Mouse (Mus musculus): ENCODE data around the gene Edc3.

Gene Edc3

DNA sequence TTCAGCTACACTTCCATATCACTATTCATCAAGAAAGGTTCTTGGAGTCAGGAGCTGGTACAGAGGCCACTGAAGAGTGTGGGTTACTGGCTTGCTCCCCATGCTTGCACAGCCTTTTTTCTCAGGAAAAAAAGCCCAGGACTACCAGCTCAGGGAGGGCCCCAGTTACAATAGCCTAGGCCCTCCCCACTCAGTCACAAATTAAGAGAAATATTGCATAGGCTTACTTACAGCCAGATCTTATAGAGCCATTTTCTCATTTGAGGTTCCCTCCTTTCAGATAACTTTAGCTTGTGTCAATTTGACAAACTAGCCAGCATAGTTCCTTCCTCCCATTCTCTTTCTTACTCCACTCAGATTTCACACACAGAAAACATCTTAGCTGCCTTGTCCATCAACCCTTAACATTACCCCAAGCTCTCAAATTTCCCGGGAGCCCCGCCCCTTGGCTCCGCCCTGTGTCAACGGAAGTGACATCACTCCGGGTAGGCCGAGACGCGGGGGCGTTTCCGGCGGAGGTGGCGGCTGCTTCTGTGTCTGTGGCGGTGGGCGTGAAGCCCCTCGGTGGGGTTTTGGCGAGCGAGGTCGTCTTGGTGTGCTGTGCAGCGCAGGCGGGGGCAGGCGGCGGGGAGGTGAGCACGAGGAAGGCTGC, at the start of gene Edc3:
Gene Edc3 (plus strand): TSS at position 473 of the 652 bp plus-strand sequence.
- DNase-seq (ENCODE audit: low spot score): peak; percentile 88

DNA sequence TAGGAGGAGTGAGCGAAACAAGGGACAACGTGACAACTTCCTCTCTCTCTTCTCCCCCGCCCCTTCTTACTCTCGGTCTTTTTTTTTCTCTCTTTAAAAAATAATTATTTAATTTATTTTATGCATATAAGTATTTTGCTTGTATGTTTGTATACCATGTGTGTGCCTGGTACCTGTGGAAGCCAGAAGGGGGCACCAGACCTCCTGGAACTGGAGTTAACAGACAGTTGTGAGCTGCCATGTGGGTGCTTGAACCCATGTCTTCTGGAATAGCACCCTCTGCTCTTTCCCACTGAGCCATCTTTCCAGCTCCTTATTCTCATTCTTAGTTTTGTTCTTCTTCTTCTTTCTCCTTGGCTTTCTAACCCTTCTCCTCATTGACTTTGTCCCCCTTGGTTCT, 49.4 kb upstream of the Edc3 start:
- DNase-seq (ENCODE audit: low spot score): no peak

DNA sequence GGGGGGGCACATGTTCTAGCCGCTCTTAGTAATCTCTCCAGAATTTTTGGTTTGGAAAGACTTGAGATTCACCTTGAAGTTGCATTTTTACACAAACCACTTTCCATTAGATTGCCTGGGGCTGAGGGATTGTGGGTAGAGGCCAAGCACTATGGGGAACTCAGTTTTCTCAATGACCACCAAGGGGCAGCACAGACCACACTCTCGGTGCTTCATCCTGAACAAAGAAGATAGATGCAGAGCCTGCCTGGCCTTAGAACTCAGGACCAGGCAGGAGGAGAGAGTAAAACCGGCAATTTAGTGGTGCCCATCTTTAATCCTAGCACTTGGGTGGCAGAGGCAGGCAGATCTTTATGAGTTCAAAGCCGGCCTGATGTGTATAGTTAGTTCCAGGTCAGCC, 48.6 kb upstream of the Edc3 start:
- peak; percentile 61 for DNase-seq (ENCODE audit: low spot score)

DNA sequence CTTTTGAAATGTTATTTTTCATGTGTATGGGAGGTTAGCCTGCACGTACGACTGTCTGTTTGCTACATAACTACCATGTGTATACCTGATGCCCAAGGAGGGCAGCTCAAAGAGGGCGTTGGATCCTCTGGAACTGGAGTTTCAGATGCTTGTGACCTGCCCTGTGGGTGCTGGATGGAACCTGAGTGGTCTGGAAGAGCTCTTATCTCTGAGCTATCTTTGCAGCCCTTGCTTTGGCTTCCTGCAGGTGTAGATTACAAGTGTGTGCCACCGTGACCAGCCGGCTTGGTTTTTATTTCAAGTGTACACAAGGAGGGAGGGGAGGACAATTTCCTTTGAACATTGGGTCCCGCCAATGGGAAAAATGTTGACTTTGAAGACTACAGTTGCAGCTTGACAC, 47.8 kb upstream of the Edc3 start:
- no peak for DNase-seq (ENCODE audit: low spot score)

DNA sequence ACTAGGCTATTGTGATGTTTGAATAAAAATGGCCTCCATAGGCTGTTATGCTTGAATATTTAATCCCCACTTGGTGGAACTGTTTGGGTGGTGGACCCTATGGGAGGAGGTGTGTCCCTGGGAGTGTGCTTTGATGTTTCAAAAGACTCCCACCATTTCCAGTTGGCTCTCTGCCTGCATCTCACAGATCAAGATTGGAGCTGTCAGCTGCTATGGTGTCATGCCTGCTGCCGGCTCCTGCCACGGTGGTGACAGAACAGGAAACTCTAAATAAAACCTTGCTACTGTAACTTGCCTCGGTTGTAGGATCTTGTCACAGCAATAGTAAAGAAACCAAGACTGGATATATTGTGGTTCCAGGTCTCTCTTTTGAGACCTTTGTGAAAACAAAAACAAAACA, 46.8 kb upstream of the Edc3 start:
- DNase-seq (ENCODE audit: low spot score): no peak

DNA sequence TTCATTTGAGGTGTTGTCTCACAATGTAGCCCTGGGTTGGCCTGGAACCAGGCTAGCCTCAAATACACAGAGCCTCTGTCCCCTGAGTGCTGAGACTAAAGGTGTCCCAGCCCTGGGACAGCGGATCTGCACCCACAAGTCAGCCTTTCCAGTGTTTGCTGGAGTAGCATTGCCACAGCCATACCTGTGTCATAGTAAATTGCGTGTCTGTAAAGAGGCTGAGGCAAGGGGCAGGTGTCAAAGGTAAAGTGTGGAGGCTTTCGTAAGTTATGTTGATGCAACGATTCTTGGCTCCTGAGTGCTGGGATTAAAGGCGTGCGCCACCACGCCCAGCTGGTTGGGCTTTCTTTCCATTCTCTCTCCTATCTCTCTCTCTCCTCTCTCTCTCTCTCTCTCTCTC, 43.7 kb upstream of the Edc3 start:
- no peak for DNase-seq (ENCODE audit: low spot score)

DNA sequence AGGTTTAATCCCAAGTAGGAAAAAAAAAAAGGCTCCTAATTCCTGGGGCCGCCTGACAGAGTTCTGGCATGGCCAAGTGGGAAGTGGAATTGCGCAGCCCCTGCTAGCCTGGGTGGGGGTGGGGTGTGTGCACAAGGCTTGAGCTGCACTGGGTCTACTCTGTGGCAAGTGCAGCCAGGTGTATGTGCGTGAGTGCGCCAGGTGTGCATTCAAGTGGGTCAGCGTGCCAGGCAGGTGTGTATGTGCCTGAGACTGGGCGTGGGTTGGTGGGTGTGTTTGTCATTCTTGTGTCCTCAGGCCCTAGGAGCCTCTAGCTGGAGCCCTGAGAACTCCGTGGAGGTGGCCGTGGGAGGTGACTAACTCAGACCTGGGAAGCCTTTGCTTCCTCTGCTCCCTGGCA, 41.8 kb upstream of the Edc3 start:
- DNase-seq (ENCODE audit: low spot score): no peak

DNA sequence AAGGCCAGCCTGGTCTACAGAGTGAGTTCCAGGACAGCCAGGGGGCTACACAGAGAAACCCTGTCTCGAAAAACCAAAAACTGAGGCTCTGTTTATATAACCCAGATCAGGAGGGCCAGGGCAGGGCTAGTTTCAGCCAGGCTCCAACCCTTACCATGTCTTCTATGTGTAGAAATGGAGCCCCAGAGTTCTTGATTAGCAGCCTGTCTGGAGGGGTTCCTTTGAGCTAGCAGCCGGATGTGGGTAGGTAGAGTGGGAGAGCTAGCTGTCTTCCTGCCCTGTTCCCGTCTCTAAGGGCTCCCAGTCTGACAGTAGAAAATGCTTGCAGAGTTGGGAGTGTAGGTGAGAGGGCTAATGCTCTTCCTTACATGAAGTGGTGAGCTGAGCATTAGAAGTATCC, 41.2 kb upstream of the Edc3 start:
- DNase-seq (ENCODE audit: low spot score): no peak

DNA sequence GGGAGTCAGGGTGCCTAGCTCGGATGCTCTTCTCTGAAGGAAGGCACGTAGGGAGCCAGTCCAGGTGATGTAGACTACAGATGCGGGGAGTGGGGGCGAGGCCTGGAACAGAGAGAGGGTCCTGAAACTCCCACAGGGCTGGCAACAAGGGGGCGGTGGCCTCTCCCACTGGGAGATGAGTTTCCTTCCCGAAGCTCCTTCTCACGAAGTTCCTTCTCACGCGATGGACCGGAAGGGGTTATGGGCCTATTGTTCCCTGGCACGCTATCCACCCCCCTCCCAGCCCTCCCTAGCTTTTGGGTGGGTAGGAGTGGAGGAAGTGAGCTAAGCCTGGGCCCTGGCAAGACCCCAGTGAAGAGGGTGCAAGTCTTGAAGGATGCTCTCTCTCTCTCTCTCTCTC, 40.5 kb upstream of the Edc3 start:
- no peak for DNase-seq (ENCODE audit: low spot score)

DNA sequence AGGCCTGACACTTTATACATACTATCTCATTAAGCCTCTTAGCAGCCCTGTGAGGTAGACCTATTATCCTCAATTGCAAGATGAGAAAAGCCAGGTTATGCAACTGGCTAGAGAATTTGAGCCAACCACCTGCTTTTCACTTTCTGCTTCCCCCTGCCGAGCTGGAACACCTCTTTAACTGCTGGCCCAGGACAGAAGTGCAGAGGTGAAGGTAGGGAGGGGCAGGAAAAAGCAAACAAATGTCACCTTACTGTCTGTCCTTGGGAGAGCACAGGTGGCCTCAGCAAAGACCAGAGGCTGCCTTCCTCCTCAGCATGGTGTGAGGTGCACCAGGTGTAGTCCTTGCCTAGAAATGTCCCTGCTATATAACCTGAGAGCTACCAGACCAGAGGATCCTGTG, 40.1 kb upstream of the Edc3 start:
- DNase-seq (ENCODE audit: low spot score): no peak

DNA sequence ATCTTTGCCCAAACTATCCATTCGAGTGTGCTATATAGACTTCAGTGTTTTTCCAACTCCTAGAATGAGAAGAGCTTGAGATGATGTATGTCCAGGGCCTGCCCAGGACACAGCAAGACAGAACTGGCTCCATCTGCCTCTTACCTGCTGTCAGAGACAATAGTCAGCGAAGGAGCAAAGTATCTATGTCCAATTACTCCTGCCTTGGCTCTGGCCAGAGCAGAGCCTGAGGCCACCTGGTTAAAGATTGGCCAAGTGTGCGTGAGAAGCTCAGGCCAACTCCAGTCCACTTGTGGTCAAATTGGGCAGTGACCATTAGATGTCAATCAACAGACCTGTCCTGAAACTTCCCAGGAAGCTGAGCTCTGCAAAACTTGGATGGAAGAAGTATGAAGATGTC, 38.8 kb upstream of the Edc3 start:
- no peak for DNase-seq (ENCODE audit: low spot score)

DNA sequence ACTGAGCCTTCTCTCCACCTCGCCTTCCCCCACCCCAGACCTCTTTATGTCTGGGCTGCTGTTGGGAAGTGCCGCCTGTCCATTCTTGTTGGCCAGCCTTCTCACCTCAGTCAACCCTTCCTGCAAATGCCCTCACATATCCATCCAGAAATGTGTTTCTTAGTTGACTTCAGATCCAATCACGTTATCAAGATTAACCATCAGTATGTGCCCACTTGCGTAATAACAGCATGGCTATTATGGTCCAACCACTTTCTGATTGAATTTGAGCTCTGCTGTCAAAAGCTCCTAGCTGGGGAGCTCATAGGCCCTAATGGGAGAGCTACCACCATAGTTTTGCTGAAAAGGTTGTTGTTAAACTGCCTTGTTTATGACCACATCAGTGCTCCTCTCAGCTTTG, 37.3 kb upstream of the Edc3 start:
- DNase-seq (ENCODE audit: low spot score): no peak

DNA sequence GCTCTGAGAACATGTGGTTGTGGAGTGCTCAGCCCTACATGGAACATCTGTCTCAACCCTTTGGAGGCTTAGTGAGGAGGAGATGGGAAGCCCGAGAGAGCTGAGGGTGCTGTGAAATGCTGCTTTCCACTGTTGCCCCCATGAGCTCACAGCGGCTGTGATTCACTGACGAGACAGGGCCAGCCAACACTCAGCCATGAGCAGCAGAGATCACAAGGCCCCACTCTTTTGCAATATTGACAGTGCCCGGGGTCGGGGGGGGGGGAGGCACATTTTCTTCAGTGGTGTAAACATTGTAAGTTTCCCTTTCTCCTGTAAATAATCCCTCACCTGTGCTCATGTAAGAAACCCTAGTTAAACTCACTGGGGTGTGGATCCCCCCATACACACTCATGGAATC, 36.8 kb upstream of the Edc3 start:
- no peak for DNase-seq (ENCODE audit: low spot score)

DNA sequence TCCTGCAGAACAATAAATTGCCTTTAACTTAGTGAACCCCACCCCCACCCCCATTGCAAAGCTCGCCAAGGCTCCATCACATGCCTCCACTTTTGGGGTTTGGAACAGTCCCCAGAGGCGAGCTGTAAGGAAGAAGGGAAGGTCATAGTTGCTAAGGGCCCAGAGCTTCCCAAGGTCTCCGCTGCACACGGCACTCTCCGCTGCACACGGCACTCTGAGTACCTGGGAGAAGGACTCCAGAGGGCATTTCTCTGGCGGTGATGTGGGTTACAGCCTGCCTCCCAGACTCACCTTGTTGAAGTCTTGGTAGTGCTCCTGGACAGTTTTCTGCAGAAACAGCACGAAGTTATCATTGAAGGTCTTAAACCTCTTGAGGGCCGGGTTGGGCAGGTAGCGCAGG, 26.9 kb upstream of the Edc3 start:
- DNase-seq (ENCODE audit: low spot score): no peak

DNA sequence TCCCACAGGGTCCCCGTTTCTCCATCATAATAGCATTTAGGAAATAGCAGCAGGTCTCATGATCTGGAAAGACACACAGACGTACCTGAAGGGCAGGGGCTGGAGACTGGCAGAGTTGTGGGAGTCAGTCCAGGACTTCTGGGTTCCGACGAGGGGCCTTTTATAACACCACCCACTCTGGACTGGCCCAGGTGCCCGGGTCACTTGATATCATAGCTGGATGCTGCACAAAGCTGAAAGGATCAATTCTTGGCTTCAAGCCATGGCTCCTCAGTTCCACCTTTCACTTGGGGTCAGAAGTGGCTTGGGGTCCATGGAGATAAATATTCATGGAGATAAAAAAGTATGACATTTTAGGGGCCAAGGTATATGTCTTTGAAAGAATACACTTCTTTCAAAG, 24.8 kb upstream of the Edc3 start, which contains the start of gene Cyp1a2:
Gene Cyp1a2 (minus strand): TSS at position 184 of the 400 bp plus-strand sequence.
- no peak for DNase-seq (ENCODE audit: low spot score)

DNA sequence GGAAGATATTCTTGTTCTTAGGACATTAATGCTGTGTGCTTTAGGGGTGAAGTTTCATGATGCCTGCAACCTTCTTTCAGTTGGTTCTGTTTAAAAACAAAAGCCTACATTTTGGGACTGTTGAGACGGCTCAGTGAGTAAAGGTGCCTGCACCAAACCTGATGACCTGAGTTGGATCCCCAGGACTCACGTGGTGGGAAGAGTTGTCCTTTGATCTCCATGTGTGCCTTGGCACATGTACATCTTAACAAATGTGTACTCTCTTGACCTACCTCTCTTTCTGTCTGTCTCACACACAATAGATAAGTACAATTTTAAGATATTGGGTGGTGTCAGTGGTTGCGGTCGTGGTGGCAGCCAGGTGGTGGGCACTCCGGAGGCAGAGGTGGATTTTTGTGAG, 22.3 kb upstream of the Edc3 start:
- DNase-seq (ENCODE audit: low spot score): no peak

DNA sequence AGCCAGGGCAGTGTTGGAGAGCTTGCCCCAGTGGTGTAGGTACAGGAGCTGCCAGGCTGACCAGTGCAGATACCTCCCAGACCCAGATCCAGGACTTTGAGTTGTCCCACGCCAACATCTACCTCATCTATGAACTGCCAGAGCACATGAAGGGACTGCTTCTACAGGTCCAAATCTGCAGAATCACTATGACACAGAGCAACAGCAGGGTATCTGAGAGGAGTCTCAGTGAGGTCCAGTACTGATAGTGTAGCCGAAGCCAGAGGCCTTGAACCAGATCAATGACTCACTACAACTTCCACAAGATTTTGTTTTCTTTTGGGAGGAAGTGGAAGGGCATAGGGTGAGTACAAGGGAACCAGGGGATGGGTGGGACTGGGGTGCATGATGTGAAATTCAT, 20.6 kb upstream of the Edc3 start, which contains the start of gene Cyp1a1:
Gene Cyp1a1 (plus strand): TSS at position 178 of the 400 bp plus-strand sequence.
- DNase-seq (ENCODE audit: low spot score): no peak

DNA sequence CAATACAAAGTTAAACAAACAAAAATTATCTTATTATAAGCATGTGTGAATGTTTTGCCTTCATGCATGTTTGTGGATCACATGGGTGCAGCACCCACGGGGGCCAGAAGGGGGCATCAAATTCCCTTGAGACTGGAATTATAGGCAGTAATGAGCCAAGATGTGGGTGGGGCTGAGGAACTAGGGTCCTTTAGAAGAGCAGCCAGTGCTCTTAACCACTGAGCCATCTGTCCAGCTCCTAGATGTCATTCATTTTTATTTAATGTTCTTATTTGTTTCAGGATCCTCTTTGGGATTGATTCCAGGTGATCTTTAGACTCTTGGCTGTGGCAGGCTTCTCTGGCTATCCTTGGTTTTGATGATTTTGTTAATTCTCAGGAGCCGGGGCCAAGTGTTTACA, 20.2 kb upstream of the Edc3 start:
- DNase-seq (ENCODE audit: low spot score): no peak

DNA sequence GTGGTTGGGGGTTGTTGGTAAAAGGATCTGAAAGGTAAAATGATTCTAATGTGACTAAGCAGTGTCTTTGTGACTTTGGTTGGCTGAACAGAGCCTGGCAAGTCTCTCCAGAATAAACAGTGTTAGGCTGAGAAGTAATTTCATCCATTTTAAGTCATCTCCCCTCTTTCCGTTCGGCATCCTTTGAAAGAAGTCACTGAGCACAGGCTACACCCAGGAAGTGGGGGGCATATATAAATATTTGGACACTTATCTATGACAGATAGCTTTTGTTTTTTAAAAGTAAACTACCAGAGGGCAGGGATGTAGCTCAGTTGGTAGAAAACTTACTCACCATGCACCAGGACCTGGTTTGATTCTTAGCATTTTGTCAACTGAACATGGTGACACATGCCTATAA, 19.7 kb upstream of the Edc3 start:
- DNase-seq (ENCODE audit: low spot score): no peak

DNA sequence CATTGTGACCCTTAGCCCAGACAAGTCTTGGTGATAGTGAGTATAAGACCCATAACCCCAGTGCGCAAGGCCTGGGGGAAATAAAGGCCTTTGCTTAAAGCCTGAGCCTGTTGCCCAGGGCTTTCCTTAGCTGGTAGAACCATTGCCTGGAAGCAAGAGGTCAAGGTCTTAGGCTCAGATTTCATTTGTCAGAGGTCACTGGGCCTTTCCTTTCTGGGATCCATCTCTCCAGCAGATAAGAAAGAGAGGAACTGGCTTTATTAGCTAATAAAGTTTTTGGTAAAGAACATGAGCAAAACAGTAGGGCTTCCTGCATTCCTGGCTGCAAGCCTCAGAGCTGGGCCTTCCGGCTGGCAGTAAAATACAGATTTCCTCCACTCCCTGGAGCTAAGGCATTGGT, 14.2 kb upstream of the Edc3 start:
- DNase-seq (ENCODE audit: low spot score): no peak

DNA sequence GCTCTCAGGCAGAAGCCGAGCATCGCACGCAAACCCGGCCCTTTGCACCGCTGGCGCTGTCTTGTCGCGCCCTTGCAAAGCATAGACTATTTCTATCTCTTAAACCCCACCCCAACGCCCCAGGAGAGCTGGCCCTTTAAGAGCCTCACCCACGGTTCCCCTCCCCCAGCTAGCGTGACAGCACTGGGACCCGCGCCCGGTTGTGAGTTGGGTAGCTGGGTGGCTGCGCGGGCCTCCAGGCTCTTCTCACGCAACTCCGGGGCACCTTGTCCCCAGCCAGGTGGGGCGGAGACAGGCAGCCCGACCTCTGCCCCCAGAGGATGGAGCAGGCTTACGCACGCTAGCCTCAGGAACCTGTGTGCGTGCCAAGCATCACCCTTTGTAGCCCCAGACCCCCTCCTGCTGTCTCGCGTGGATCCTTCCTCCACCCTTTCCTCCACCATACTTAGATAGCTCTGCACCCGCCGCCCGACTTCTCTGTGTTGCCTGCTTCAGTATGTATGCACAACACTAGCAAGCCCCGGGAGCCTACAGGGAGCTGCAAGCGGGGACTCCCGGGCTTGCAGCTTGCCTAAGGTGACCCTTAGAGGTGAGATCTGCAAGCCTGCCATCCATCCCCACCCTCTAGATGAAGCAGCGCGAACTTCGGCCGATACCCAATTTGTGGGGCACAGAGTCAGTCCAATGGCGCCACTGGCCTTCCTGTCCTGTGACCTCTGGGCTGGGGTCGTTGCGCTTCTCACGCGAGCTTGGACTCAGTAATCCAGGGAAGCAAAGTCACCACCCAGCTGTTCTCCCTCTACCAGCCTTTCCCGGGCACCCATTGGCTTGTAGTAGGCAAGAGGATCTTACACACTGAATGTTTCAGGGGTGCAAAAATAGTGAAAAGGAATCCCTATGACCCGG, 11.7 kb upstream of the Edc3 start:
- peak; percentile 20 for DNase-seq (ENCODE audit: low spot score)

DNA sequence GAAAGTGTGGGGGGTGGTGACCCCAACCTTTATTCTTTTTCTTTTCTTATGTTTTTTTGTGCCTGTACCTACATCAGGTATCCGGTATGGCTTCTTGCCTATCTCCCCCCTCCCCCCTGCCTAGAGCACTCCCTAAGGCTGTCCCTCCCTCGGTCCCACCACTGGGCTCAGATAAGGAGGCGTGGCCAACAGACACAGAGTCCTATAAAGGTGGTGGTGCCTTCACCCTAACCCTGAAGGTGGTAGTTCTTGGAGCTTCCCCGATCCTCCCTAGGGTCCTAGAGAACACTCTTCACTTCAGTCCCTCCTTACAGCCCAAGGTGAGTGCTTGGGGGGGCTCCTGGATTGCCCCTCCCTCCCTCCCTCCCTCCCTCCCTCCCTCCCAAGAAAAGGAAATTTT, 11.0 kb upstream of the Edc3 start:
- DNase-seq (ENCODE audit: low spot score): no peak

DNA sequence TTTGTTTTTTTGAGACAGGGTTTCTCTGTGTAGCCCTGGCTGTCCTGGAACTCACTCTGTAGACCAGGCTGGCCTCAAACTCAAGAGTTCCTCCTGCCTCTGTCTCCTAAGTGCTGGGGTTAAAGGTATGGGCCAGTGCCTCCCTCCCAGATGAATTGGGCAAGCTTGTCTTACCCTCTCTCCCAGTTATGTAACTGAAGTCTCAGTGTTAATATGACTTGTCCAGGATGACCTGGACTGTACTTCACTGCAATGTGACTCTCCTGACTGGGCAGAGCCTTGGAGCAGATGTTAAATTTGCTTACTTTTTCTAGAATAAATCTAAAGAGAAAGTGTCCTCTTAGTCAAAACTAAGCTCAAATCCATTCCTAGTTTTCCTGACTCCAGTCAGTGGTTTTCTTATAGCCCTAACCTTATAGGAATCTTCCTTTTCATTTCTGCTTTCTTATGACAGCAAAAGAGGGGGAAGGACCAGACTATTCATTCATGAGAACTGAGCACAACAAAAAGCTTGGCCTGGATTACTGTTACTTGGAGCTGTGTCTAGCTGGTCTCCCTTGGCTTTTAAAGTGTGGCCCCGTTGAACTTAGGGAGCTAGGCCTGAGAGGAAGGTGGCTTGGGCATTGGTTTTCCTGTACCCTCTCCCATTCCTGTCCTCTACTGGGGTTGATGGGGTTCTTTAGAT, 9.7 kb upstream of the Edc3 start:
- no peak for DNase-seq (ENCODE audit: low spot score)

Measured in ovary, postnatal 36 days (tissue).